Comparison of ENCODE assay signal across 15 mouse cellular contexts in the genomic region with DNA sequence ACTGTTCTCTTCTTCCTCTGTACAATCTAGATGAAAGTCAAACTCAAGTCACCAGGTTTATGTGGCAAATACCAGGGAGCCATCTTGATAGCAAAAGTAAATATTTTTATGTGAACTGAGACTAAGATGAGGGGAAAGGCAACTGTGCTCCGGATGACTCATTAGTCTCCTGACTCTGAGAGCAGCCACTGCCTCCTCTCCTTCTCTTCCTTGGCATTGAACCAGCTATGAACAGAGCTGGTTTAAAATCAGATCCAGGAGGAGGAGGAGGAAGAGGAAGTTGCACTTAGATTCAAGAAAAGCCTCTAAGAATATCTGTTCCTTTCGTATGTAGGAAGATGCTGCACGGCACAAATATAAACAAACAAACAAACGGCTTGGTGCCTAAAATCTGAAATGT. TPM values are rescaled to one million over a fixed set of nuclear protein-coding genes. Genes with fewer than 3 reads are reported as not detected.
DNase-seq lines count a peak whose midpoint lies in the region; ATAC-seq and TF ChIP-seq lines count a peak whose summit lies in the region.
"Had no signal": no experiment of that assay in that cellular context is flagged by ENCODE, and none has a peak within 500 bp of the region (broad histone marks: within the 10 kb centered on the region; RNA-seq: fewer than 3 reads in every experiment).

No protein-coding gene starts in this region.

- no peak overlapping the region for H3K4me3 ChIP-seq in olfactory bulb, adult 2 months (ENCODE audit: insufficient read depth, low read depth, low read length)

- ATAC-seq in activated CD4-positive, CD25-positive, alpha-beta regulatory T cell, adult 4 months = peak; percentile 24
- ATAC-seq: liver, postnatal 0 days had no signal

- WGBS in olfactory bulb, adult 2 months = 19% methylated on average over 4 of the region's 4 CpGs

- H3K4me1 ChIP-seq in olfactory bulb, adult 2 months (ENCODE audit: control insufficient read depth, insufficient read depth, low read length) = no peaks in the 10 kb centered on the region

- no peak for TF ChIP-seq CTCF in olfactory bulb, adult 2 months (IDR thresholded peaks at IDR 0.05; ENCODE audit: insufficient read depth, low read depth, low read length)

- peak; percentile 44 to 75 for DNase-seq in frontal cortex, adult 2 months (ENCODE audit: extremely low spot score in 1 of 2, low spot score in 1 of 2)
- no peak for DNase-seq in frontal cortex, postnatal 36 days (ENCODE audit: low spot score in 2 of 2)
- peak; percentile 24 for DNase-seq in lung, postnatal 25 days (ENCODE audit: low spot score)
- no peak for DNase-seq in lung, postnatal 10 days
- DNase-seq in cerebellum, postnatal 36 days = no peak
- DNase-seq in adrenal gland, postnatal 4 days (ENCODE audit: low spot score in 2 of 2) = no peak
- DNase-seq: adrenal gland, postnatal 14 days; cerebellum, adult 11 months; gastrocnemius, postnatal 10 days; kidney, adult 8-10 months; liver, postnatal 0 days; retina, postnatal 1 day had no signal

- peak overlapping the region; percentile 66 for H3K27ac ChIP-seq in olfactory bulb, adult 2 months (ENCODE audit: insufficient read depth, low read depth, low read length)

- TF ChIP-seq POLR2A in olfactory bulb, adult 2 months (IDR thresholded peaks at IDR 0.05; ENCODE audit: insufficient read depth, low read depth, low read length) = no peak

RNA-seq across cellular contexts. Expression of gene Arhgap25, which starts 22.1 kb away (rescaled TPM):
- 3.4 and 3.5 TPM in 2 replicates for polyA plus RNA-seq in frontal cortex, adult 2 months (2012; rRNA removed)
- 10 to 100 TPM; 76.6 to 80.0 TPM for polyA plus RNA-seq in activated CD4-positive, CD25-positive, alpha-beta regulatory T cell, adult 4 months (2017; shearing (Covaris generic))
- not detected in 2 replicates for polyA plus RNA-seq in olfactory bulb, adult 2 months (2012; ENCODE audit: insufficient read depth, insufficient read length, low replicate concordance, missing spikeins)
- 1 to 10 TPM; 5.8 to 6.1 TPM for total RNA-seq in adrenal gland, postnatal 4 days (2021)
- polyA plus RNA-seq: C2C12 had no signal

Comparison
In these comparisons a context has a peak if more than half of its experiments do, and no peak if none do; other contexts are left out.
1. DNase-seq: peak in frontal cortex, adult 2 months (2 of 2) and lung, postnatal 25 days (single experiment); none in frontal cortex, postnatal 36 days (0 of 2), lung, postnatal 10 days (single experiment), cerebellum, postnatal 36 days (0 of 2) and adrenal gland, postnatal 4 days (0 of 2).